Mouse (Mus musculus) liver, adult 2 months (tissue): Measurements from ENCODE around the gene Slc52a3. TPM values are rescaled to one million over a fixed set of nuclear protein-coding genes. Genes with fewer than 3 reads are reported as not detected.
A peak's percentile ranks its signal among the peaks of the same experiment; 100 is the strongest.

ENCODE experiments used
- DNase-seq: peaks from one replicate; pipeline ENCODE4 v3.0.0-alpha.2; 2011; ENCODE audit warnings: low read depth, low spot score; ENCODE audit errors: extremely low read depth
- H3K27ac ChIP-seq: fragments of 200-500 bp; replicated peaks from 2 replicates; pipeline ENCODE4 v1.5.1; 2012; ENCODE audit warnings: low read depth, mild to moderate bottlenecking, control low read depth, inconsistent platforms, low read length; ENCODE audit not compliant: insufficient read depth
- H3K27me3 ChIP-seq: fragments of 200-500 bp; 2 replicates; pipeline ENCODE4 v1.6.1; 2012; ENCODE audit warnings: mild to moderate bottlenecking, moderate library complexity, low read length, inconsistent platforms; ENCODE audit not compliant: control insufficient read depth, insufficient read depth
- H3K36me3 ChIP-seq: fragments of 200-500 bp; 2 replicates; pipeline ENCODE4 v1.6.1; 2012; ENCODE audit warnings: low read length, inconsistent platforms; ENCODE audit not compliant: control insufficient read depth, insufficient read depth
- H3K4me1 ChIP-seq: fragments of 200-500 bp; 2 replicates; pipeline ENCODE4 v1.6.1; 2011; ENCODE audit warnings: low read length; ENCODE audit not compliant: control insufficient read depth, insufficient read depth
- H3K4me3 ChIP-seq: fragments of 200-500 bp; 2 replicates; pipeline ENCODE4 v1.5.1; 2011; ENCODE audit warnings: low read depth, mild to moderate bottlenecking, control low read depth, low read length, moderate library complexity; ENCODE audit not compliant: insufficient read depth
- H3K79me2 ChIP-seq: fragments of 200-500 bp; 2 replicates; pipeline ENCODE4 v1.6.1; 2012; ENCODE audit warnings: inconsistent platforms, mild to moderate bottlenecking, low read length, moderate library complexity; ENCODE audit not compliant: control insufficient read depth, insufficient read depth
- H3K9ac ChIP-seq: fragments of 200-500 bp; 2 replicates; pipeline ENCODE4 v1.6.1; 2012; ENCODE audit warnings: low read depth, mild to moderate bottlenecking, control low read depth, inconsistent platforms, low read length
- CTCF ChIP-seq: fragments of 200-500 bp; IDR thresholded peaks from 2 replicates; pipeline ENCODE4 v1.5.1; 2011; ENCODE audit warnings: low read depth, low read length, control low read depth
- POLR2A ChIP-seq: fragments of 200-500 bp; IDR thresholded peaks from 2 replicates; pipeline ENCODE4 v1.6.1; 2011; ENCODE audit warnings: low read length, control low read depth; ENCODE audit not compliant: insufficient read depth; ENCODE audit errors: extremely low read depth
- WGBS: fragments of 180-500 bp; shearing (Covaris S2); methylation state at CpG from one replicate; pipeline ENCODE4 v1.1.7; 2018; 5-methylcytosine and 5-hydroxymethylcytosine counted together
- polyA plus RNA-seq: library from polyadenylated mRNA; depleted of rRNA; stranded (reverse); fragments of >200 nt; gene quantifications from 2 replicates; pipeline ENCODE4 v1.2.3, GENCODE M21; 2012
- total RNA-seq: library from RNA; depleted of rRNA; stranded (reverse); fragments of >200 nt; gene quantifications from 2 replicates; pipeline ENCODE4 v1.2.3, GENCODE M21; 2014

Gene Slc52a3
- total and polyA plus RNA-seq, 2 experiments = 0.18 to 0.48 TPM

DNA sequence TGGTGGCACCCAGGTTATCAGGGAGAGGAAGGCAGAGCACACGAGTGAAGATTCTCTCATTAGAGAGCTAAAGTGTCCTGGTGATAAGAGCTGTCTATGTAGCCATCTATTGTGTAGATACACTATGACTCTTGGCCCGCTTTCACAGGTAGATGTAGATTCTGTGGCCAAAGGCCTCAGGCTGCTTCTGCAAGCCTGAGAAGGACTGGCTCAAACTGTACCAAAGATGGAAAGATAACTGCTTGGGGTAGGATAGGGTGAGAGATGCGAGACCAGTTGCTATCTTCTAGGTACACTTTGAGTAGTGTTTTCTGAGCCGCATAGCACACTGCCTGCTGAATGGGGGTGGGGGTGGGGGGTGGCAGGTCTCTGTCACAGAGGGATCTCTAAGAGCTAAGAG lies 2.6 kb downstream of the Slc52a3 start:
- peaks cover 4% of the 10 kb centered on the region; the same call in 1 of the 2 replicates for H3K4me1 ChIP-seq
- no peak overlapping the region for H3K9ac ChIP-seq
- no peak overlapping the region for H3K4me3 ChIP-seq
- H3K27ac ChIP-seq = no peak overlapping the region
- WGBS = 74% methylated on average over 4 of the region's 4 CpGs
- H3K27me3 ChIP-seq = no peaks in the 10 kb centered on the region
- TF ChIP-seq CTCF = no peak
- no peak for TF ChIP-seq POLR2A
- H3K79me2 ChIP-seq = no peaks in the 10 kb centered on the region
- DNase-seq = no peak
- no peaks in the 10 kb centered on the region for H3K36me3 ChIP-seq

DNA sequence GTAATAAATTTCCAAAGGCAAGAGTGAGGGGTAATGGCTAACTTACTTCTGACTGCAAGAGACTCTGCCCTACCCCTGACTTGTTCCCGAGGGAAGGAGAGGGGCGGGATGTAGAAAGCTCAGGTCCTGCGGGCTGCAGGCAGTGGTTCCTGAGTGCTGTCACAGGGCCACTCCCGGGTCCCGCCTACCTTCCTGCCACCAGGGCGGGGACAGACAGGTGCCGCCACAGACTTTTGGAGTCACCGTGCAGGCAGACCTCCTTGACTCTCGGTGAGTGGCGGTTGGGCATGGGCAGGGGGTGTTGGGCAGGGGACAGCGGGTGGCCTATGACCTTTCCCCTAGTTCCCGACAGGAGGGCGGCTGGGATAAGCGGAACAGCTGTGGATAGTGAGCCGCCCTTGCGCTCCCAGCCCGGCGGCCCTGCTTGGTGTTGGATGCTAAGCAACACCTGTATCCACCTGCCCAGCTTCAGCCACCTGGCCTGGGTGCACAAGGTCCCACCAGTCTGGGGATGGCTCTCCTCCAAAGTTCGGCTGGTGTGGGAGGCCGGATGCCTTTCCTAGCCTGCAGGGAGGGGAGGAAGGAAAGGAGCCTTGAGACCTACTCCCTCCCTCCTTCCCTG lies 3.5 kb downstream of the Slc52a3 start:
- no peaks in the 10 kb centered on the region for H3K36me3 ChIP-seq
- H3K4me1 ChIP-seq = peaks cover 4% of the 10 kb centered on the region; the same call in 1 of the 2 replicates
- TF ChIP-seq POLR2A = no peak
- TF ChIP-seq CTCF = no peak
- H3K9ac ChIP-seq = no peak overlapping the region
- no peak overlapping the region; the same call in 1 of the 2 replicates for H3K4me3 ChIP-seq
- no peaks in the 10 kb centered on the region for H3K79me2 ChIP-seq
- DNase-seq = no peak
- 37% methylated on average over 20 of the region's 20 CpGs for WGBS
- H3K27me3 ChIP-seq = no peaks in the 10 kb centered on the region
- H3K27ac ChIP-seq = no peak overlapping the region

DNA sequence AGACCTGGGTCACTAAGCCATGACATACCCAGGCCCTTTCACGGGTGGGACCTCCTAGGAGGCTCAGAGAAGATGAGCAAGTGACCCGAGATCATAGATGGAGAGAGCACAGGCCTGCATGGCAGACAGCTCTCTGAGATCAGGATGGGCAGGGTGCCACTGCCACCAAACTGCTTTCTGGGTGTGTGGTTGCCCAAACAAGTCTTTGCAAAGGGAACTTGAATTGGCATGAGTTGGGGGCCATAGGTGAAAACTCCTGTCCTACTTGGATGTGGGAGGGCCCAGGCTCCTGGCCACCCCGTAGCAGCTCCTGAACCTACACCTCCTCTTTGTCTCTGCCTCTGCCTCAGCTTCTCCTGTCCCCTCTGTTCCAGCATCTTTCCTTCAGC lies 4.0 kb downstream of the Slc52a3 start:
- TF ChIP-seq CTCF (no peak), POLR2A (no peak)
- Histone ChIP-seq H3K36me3 (no peaks in the 10 kb centered on the region), H3K27ac (no peak overlapping the region), H3K79me2 (no peaks in the 10 kb centered on the region), H3K27me3 (no peaks in the 10 kb centered on the region), H3K4me3 (no peak overlapping the region), H3K4me1 (peaks cover 4% of the 10 kb centered on the region; the same call in 1 of the 2 replicates), H3K9ac (no peak overlapping the region)
- 55% methylated on average over 3 of the region's 3 CpGs for WGBS
- DNase-seq = no peak

DNA sequence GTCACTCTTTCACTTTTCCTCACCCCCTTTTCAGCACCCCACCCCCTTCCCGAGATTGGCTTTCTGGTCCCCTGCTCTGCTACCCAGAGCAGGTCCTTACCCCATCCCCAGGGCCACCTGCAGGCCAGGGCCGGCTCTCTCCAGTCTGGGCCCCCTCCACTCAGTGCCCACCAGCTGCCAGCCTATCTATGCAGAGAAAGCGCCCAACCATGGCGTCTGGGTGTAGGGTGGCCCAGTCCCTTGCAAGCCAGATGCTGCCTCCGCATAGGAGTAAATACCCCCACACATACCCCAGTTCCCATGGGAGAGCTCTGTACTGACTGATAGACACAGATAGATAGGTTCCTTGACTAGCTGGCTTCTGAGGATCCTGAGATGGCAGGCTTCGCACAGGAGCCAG lies 4.4 kb downstream of the Slc52a3 start:
- TF ChIP-seq POLR2A = no peak
- no peak for TF ChIP-seq CTCF
- DNase-seq = no peak

DNA sequence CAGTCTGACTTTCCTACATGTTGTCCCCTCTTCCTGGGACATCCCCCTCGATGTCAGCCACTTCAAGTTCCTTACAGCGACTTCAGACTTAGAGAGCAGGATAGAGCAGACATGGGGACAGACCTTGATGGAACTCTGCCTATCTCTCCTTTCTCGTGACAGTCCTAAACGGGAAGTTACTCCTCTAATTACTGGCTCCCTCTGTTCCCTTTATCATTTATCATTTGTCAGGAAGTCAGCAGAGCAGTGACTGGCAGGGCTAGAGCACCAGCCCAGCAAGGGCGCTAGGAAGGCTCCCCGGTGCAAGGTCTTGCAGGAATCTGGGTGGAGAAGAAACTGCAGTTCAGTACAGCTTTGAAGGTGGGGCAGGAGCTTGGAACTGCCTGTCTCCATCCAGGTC lies 6.2 kb downstream of the Slc52a3 start:
- Histone ChIP-seq H3K27ac (no peak overlapping the region), H3K79me2 (no peaks in the 10 kb centered on the region), H3K36me3 (no peaks in the 10 kb centered on the region), H3K4me1 (no peaks in the 10 kb centered on the region), H3K27me3 (no peaks in the 10 kb centered on the region), H3K4me3 (no peak overlapping the region), H3K9ac (no peak overlapping the region)
- DNase-seq = no peak
- WGBS = 64% methylated on average over 6 of the region's 6 CpGs
- TF ChIP-seq POLR2A (no peak), CTCF (no peak)

More for the DNA sequence above, 4.4 kb downstream of the Slc52a3 start:
- no peak overlapping the region for H3K9ac ChIP-seq
- H3K4me1 ChIP-seq = peaks cover 4% of the 10 kb centered on the region; the same call in 1 of the 2 replicates
- 89% methylated on average over 6 of the region's 6 CpGs for WGBS
- H3K36me3 ChIP-seq = no peaks in the 10 kb centered on the region
- H3K27me3 ChIP-seq = no peaks in the 10 kb centered on the region
- no peaks in the 10 kb centered on the region for H3K79me2 ChIP-seq
- no peak overlapping the region for H3K27ac ChIP-seq
- H3K4me3 ChIP-seq = no peak overlapping the region

DNA sequence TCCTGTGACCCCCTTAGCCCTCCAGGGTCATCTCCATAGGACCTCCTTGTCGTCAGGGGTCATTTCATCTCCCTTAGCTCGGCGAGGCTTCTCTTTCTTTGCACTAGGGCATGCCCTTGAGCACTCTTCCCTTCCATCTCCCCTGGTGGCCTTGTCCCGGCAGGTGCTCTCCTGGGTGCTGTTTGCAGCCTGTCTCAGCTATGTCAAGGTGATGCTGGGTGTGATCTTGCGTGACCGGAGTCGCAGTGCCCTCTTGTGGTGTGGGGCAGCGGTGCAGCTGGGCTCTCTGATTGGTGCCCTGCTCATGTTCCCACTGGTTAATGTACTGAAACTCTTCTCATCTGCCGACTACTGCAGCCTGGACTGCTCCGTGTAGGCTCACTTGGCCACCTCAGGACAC lies 11.5 kb downstream of the Slc52a3 start:
- no peak for DNase-seq
- Histone ChIP-seq H3K4me1 (no peaks in the 10 kb centered on the region), H3K9ac (no peak overlapping the region), H3K79me2 (no peaks in the 10 kb centered on the region), H3K27me3 (no peaks in the 10 kb centered on the region), H3K4me3 (no peak overlapping the region), H3K27ac (no peak overlapping the region), H3K36me3 (no peaks in the 10 kb centered on the region)
- TF ChIP-seq POLR2A (no peak), CTCF (peak; percentile 79)
- WGBS = 58% methylated on average over 10 of the region's 10 CpGs
